Mouse (Mus musculus): ENCODE measurements around the gene Clca4b.
"Not testable (repeated sequence)": the region's sequence is repeated elsewhere in the genome, so short reads cannot be mapped to it uniquely, and the experiment has no call there.

The Clca4b gene

GRCm38 (mm10) chr3:144932335-144932734, at the start of gene Clca4b:
TSS of gene Clca4b (minus strand) at chr3:144932529.
- no peak for DNase-seq

GRCm38 (mm10) chr3:144980551-144980950, 48.2 kb upstream of the Clca4b start:
- no peak for DNase-seq

- DNase-seq, result no peak
Measured at GRCm38 (mm10) chr3:144977631-144978030, 45.3 kb upstream of the Clca4b start.

GRCm38 (mm10) chr3:144976091-144976490, 43.8 kb upstream of the Clca4b start:
- DNase-seq, result no peak

- no peak for DNase-seq
Measured at GRCm38 (mm10) chr3:144974945-144975344, 42.6 kb upstream of the Clca4b start, which contains the start of gene Clca4a. TSS of gene Clca4a (minus strand) at chr3:144975045.

- no peak for DNase-seq
Measured at GRCm38 (mm10) chr3:144971553-144972270, 39.4 kb upstream of the Clca4b start.

GRCm38 (mm10) chr3:144969755-144970154, 37.4 kb upstream of the Clca4b start:
- no peak for DNase-seq

GRCm38 (mm10) chr3:144966074-144966473, 33.7 kb upstream of the Clca4b start:
- no peak for DNase-seq

GRCm38 (mm10) chr3:144950829-144951228, 18.5 kb upstream of the Clca4b start:
- no peak for DNase-seq

- not testable (repeated sequence) for DNase-seq
Measured at GRCm38 (mm10) chr3:144947376-144947775, 15.0 kb upstream of the Clca4b start.

GRCm38 (mm10) chr3:144933625-144934024, 1.3 kb upstream of the Clca4b start:
- not testable (repeated sequence) for DNase-seq

GRCm38 (mm10) chr3:144933011-144933491, 722 bp upstream of the Clca4b start:
- DNase-seq, result no peak

GRCm38 (mm10) chr3:144914014-144914413, 18.3 kb downstream of the Clca4b start:
- DNase-seq, result no peak

GRCm38 (mm10) chr3:144897042-144897678, 35.2 kb downstream of the Clca4b start:
- DNase-seq, result no peak

GRCm38 (mm10) chr3:144890246-144890758, 42.0 kb downstream of the Clca4b start:
- DNase-seq, result no peak

GRCm38 (mm10) chr3:144886957-144887356, 45.4 kb downstream of the Clca4b start:
- DNase-seq, result no peak

- DNase-seq, result not testable (repeated sequence)
Measured at GRCm38 (mm10) chr3:144872012-144872411, 60.3 kb downstream of the Clca4b start.
